Mouse (Mus musculus): ENCODE results near the gene Vmn1r1.

Vmn1r1 gene

GRCm38 (mm10) chr1:182111386-182112317 lies 52.6 kb downstream of the Vmn1r1 start:
- Histone ChIP-seq H3K4me3 (replicated peaks; ENCODE audit: low read length) (0 out of 2 replicates have a peak overlapping the region, but pooled peaks have one; percentile 0), H3K4me1 (replicated peaks; ENCODE audit: low read depth, low read length) (peaks cover 91% of the 10 kb centered on the region), H3K9me3 (ENCODE audit: low read length) (no peaks in the 10 kb centered on the region), H3K27me3 (ENCODE audit: insufficient read depth, low read length) (peaks cover 10% of the 10 kb centered on the region), H3K36me3 (ENCODE audit: insufficient read depth, low read length) (no peaks in the 10 kb centered on the region)
- no peak for TF ChIP-seq NANOG (IDR thresholded peaks at IDR 0.05; ENCODE audit: borderline replicate concordance, low read length)
- TF ChIP-seq CTCF (conservative IDR thresholded peaks at IDR 0.05; ENCODE audit: low read length): no peak
- TF ChIP-seq POU5F1 (IDR thresholded peaks at IDR 0.05; ENCODE audit: borderline replicate concordance, low read length): no peak

- Histone ChIP-seq H3K36me3 (ENCODE audit: insufficient read depth, low read length) (no peaks in the 10 kb centered on the region), H3K27me3 (ENCODE audit: insufficient read depth, low read length) (peaks cover 10% of the 10 kb centered on the region), H3K4me3 (replicated peaks; ENCODE audit: low read length) (no peak overlapping the region), H3K9me3 (ENCODE audit: low read length) (no peaks in the 10 kb centered on the region), H3K4me1 (replicated peaks; ENCODE audit: low read depth, low read length) (peaks cover 99% of the 10 kb centered on the region)
- TF ChIP-seq POU5F1 (IDR thresholded peaks at IDR 0.05; ENCODE audit: borderline replicate concordance, low read length): no peak
- no peak for TF ChIP-seq NANOG (IDR thresholded peaks at IDR 0.05; ENCODE audit: borderline replicate concordance, low read length)
- TF ChIP-seq CTCF (conservative IDR thresholded peaks at IDR 0.05; ENCODE audit: low read length): no peak
Measured at GRCm38 (mm10) chr1:182110708-182111385, 53.4 kb downstream of the Vmn1r1 start.

GRCm38 (mm10) chr1:182110185-182110584 lies 54.1 kb downstream of the Vmn1r1 start:
- H3K4me3 ChIP-seq (replicated peaks; ENCODE audit: low read length): no peak overlapping the region
- peaks cover 10% of the 10 kb centered on the region for H3K27me3 ChIP-seq (ENCODE audit: insufficient read depth, low read length)
- no peaks in the 10 kb centered on the region for H3K36me3 ChIP-seq (ENCODE audit: insufficient read depth, low read length)
- H3K4me1 ChIP-seq (replicated peaks; ENCODE audit: low read depth, low read length): peaks cover 99% of the 10 kb centered on the region
- TF ChIP-seq CTCF (conservative IDR thresholded peaks at IDR 0.05; ENCODE audit: low read length): no peak
- no peak for TF ChIP-seq NANOG (IDR thresholded peaks at IDR 0.05; ENCODE audit: borderline replicate concordance, low read length)
- no peak for TF ChIP-seq POU5F1 (IDR thresholded peaks at IDR 0.05; ENCODE audit: borderline replicate concordance, low read length)
- no peaks in the 10 kb centered on the region for H3K9me3 ChIP-seq (ENCODE audit: low read length)

GRCm38 (mm10) chr1:182108397-182109099 lies 55.7 kb downstream of the Vmn1r1 start:
- H3K9me3 ChIP-seq (ENCODE audit: low read length): no peaks in the 10 kb centered on the region
- TF ChIP-seq POU5F1 (IDR thresholded peaks at IDR 0.05; ENCODE audit: borderline replicate concordance, low read length) (no peak), CTCF (conservative IDR thresholded peaks at IDR 0.05; ENCODE audit: low read length) (no peak), NANOG (IDR thresholded peaks at IDR 0.05; ENCODE audit: borderline replicate concordance, low read length) (no peak)
- peaks cover 99% of the 10 kb centered on the region for H3K4me1 ChIP-seq (replicated peaks; ENCODE audit: low read depth, low read length)
- H3K36me3 ChIP-seq (ENCODE audit: insufficient read depth, low read length): no peaks in the 10 kb centered on the region
- 0 out of 2 replicates have a peak overlapping the region, but pooled peaks have one; percentile 5 for H3K4me3 ChIP-seq (replicated peaks; ENCODE audit: low read length)
- peaks cover 10% of the 10 kb centered on the region for H3K27me3 ChIP-seq (ENCODE audit: insufficient read depth, low read length)

GRCm38 (mm10) chr1:182107251-182107650 lies 57.0 kb downstream of the Vmn1r1 start:
- no peak for TF ChIP-seq NANOG (IDR thresholded peaks at IDR 0.05; ENCODE audit: borderline replicate concordance, low read length)
- TF ChIP-seq POU5F1 (IDR thresholded peaks at IDR 0.05; ENCODE audit: borderline replicate concordance, low read length): no peak
- no peak for TF ChIP-seq CTCF (conservative IDR thresholded peaks at IDR 0.05; ENCODE audit: low read length)
- 0 out of 2 replicates have a peak overlapping the region, but pooled peaks have one; percentile 39 for H3K4me3 ChIP-seq (replicated peaks; ENCODE audit: low read length)
- H3K27me3 ChIP-seq (ENCODE audit: insufficient read depth, low read length): peaks cover 10% of the 10 kb centered on the region

GRCm38 (mm10) chr1:182105023-182105422 lies 59.3 kb downstream of the Vmn1r1 start:
- TF ChIP-seq CTCF (conservative IDR thresholded peaks at IDR 0.05; ENCODE audit: low read length) (no peak), NANOG (IDR thresholded peaks at IDR 0.05; ENCODE audit: borderline replicate concordance, low read length) (no peak), POU5F1 (IDR thresholded peaks at IDR 0.05; ENCODE audit: borderline replicate concordance, low read length) (no peak)
- Histone ChIP-seq H3K27me3 (ENCODE audit: insufficient read depth, low read length) (no peaks in the 10 kb centered on the region), H3K9me3 (ENCODE audit: low read length) (no peaks in the 10 kb centered on the region), H3K4me3 (replicated peaks; ENCODE audit: low read length) (no peak overlapping the region), H3K36me3 (ENCODE audit: insufficient read depth, low read length) (no peaks in the 10 kb centered on the region), H3K4me1 (replicated peaks; ENCODE audit: low read depth, low read length) (peaks cover 94% of the 10 kb centered on the region)

More at GRCm38 (mm10) chr1:182107251-182107650, 57.0 kb downstream of the Vmn1r1 start:
- Histone ChIP-seq H3K36me3 (ENCODE audit: insufficient read depth, low read length) (no peaks in the 10 kb centered on the region), H3K4me1 (replicated peaks; ENCODE audit: low read depth, low read length) (peaks cover 97% of the 10 kb centered on the region), H3K9me3 (ENCODE audit: low read length) (no peaks in the 10 kb centered on the region)

All from E14TG2a.4 (cell line).